Mouse (Mus musculus) fat pad, adult 2 months (tissue): Measurements from ENCODE around the gene Cib1.

ENCODE experiments used
- DNase-seq: peaks from one replicate; pipeline ENCODE4 v3.0.0-alpha.2; 2011; ENCODE audit warnings: low read depth, low spot score; ENCODE audit errors: extremely low read depth

Gene Cib1

DNA sequence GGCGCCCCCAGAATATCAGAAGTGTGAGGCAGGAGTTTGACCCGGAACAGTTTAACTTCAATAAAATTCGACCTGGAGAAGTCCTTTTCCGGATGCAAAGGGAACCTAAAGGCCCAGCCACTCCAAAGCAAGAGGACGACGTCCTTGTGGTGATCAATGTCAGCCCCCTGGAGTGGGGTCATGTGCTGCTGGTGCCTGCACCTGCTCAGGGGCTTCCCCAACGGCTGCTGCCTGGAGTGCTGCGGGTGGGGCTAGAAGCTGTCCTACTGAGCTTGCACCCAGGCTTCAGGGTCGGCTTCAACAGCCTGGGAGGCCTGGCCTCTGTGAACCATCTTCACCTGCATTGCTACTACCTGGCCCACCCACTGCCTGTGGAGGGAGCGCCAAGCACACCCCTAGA lies 5.9 kb upstream of the Cib1 start:
- no peak for DNase-seq

GRCm38 (mm10) chr7:80233799-80234198 lies 1.2 kb upstream of the Cib1 start:
- DNase-seq, result no peak

GRCm38 (mm10) chr7:80231971-80232488 lies 583 bp downstream of the Cib1 start:
- no peak for DNase-seq

DNA sequence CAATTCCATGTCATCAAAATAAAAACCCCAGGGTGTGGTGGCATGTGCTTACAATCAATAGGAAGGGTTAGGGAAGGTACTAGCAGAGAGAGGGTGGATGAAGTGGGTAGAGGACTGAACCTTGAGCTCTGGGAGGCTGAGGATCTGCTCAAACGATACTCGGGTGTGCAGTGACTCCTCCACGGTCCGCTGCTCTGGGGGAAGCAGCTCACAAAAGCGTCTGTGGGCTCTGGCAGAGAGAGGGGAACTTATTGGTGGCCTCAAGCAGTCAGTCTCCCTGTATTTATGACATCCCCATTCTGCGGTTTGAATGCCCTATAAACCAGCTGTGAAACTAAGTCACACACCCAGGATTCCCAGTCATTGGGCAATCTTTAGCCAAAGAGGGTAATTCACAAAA lies 2.4 kb downstream of the Cib1 start:
- no peak for DNase-seq

DNA sequence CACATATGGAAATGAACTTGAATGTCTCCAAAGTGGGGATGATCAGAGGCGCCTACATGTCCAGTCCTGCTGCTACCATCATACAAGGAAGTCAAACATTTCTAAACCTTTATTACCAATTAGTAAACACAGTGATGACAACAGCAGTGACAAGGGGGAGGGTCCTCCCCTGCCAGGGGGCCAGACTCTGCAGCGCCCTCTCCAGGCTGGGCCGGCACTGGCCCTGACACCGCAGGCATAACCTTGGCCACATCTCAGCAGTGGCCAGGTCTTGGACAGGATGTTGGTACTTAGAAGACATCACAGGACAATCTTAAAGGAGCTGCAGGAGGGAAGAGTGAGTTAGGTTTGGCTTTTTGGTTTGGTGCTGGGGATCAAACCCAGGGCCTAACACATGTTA lies 5.5 kb downstream of the Cib1 start:
- no peak for DNase-seq

- DNase-seq, result no peak
Measured at GRCm38 (mm10) chr7:80221179-80221750, 11.3 kb downstream of the Cib1 start.

DNA sequence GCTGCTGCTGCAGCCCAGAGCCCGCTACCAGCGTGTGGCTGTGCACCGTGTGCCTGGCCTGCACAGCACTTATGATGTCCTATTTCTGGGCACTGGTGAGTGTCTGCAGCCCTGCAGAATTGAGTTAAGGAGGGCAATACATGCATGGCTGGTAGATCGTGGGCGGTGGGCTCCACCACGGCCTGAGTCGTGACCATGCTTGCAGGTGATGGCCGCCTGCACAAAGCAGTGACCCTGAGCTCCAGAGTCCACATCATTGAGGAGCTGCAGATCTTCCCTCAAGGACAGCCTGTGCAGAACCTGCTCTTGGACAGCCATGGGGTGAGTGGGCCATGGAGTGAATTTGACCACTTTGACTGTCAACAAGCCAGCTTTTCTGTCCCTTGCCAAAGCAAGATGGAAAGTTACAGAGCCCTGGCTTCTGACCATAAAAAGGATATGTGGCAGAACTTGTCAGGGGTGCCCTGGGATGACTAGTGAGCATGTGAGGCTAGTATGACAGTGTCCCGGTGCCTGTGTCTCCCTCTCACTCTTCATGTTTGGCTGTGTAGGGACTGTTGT lies 12.3 kb downstream of the Cib1 start:
- DNase-seq, result no peak

GRCm38 (mm10) chr7:80218666-80219065 lies 13.9 kb downstream of the Cib1 start:
- no peak for DNase-seq

DNA sequence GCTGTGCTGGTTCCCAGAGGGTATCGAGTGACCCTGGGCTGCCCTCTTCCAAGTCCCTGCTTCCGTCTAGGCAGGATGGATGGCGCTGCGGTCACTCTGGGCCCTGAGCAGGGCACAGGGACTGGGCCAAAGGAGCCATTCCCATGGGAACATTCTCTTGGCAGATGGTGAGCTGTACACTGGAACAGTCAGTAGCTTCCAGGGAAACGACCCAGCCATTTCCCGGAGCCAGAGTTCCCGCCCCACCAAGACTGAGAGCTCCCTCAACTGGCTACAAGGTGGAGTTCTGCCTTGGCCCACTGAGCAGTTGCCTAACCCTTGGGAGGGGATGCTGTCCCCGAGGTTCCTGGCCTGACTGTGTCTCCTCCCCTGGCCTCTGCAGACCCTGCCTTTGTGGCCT lies 16.0 kb downstream of the Cib1 start:
- no peak for DNase-seq

- no peak for DNase-seq
Measured at GRCm38 (mm10) chr7:80215398-80215797, 17.2 kb downstream of the Cib1 start.

DNA sequence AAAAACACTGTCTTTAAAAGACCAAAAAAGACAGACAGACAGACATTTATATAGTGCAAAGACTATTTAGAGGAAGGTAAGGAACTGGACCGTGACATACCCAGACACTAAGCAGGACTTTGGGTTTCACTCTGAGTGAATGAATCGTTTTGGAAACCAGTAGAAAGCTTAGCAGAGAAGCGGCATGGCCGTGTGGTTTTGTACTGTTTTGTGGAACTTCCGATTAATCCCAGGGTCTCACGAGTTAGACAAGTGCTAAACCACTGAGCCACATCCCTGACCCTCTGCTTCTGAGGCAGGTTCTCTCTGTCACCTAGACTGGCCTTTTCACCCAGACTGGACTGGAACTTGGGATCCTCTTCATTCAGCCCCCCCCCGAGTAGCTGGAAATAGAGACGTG lies 18.2 kb downstream of the Cib1 start:
- no peak for DNase-seq

- DNase-seq, result no peak
Measured at GRCm38 (mm10) chr7:80213604-80214003, 19.0 kb downstream of the Cib1 start.

DNA sequence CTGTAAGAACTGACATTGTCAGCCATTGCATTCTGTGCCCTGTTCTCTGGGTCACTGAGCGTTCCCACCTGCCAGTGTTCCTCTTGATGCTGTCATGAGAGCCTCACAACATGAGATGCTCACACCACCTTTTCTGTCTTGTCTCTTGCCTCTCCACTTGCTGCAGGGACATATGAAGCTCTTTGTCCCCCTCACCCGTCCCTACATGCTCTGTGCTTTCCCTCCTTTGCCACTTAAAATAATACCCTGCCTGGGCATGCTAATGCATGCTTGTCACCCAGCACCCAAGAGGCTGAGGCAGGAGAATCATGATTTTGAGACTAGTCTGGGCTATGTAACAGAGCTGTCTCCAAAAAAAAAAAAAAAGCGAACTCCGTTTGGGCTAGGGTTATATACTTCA lies 21.6 kb downstream of the Cib1 start:
- DNase-seq, result no peak

GRCm38 (mm10) chr7:80209669-80210068 lies 22.9 kb downstream of the Cib1 start:
- DNase-seq, result no peak

DNA sequence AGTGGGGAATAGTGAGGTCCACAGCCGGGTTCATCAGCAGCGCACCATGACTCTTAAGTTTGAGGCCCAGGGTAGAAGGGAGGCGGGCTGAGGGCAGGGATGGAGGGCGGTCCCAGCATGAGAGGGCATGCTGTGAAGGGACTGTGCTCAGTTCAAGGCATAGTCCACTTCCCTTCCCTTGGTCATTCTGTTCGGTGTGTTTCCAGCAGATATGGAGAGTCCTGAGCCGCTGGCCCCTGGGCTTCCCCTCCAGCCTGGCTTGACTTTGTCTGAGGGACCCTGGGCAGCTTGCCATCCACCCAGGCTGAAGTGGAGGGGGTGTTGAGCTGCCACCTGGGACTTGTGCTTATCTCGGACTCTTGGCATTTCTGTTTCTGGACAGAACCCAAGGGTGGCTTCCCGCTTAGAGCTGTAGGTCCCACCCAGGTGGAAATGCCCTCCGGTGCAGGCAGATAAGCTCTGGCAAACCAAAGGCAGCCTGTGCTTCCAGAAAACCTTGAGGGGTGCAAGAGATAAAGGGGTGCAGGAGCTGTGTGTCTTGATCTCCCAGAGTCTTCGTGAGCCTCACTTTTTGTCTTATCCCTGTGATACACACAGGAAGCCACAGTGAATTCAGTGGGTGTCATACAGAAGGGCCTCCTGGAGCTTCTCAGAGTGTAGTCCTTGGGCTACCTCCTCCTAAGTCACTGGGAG lies 23.7 kb downstream of the Cib1 start:
- DNase-seq, result no peak

- no peak for DNase-seq
Measured at GRCm38 (mm10) chr7:80208026-80208642, 24.5 kb downstream of the Cib1 start.

DNA sequence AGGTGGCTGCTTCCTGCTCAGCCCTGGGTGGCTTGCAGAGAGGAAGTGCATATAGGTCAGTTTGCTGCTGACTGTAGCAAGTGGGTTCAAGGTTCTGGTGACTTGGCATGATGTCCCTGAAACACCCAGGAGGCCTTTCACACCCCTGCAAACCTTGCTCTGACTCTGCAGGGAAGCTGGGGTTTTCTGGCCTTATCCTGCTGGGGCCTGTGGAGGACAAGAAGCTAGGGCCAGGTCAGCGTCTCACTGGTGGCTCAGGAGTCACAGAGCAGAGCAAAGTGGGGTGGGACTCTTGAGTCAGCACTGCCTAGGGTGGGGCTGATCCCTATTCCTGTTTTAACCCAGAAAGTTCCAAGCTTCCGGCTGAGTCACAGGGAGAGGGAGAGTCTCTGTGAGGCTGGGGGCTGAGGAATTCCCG lies 25.3 kb downstream of the Cib1 start:
- DNase-seq, result no peak

- no peak for DNase-seq
Measured at GRCm38 (mm10) chr7:80205705-80206589, 26.7 kb downstream of the Cib1 start.

GRCm38 (mm10) chr7:80204961-80205360 lies 27.7 kb downstream of the Cib1 start:
- DNase-seq, result no peak

DNA sequence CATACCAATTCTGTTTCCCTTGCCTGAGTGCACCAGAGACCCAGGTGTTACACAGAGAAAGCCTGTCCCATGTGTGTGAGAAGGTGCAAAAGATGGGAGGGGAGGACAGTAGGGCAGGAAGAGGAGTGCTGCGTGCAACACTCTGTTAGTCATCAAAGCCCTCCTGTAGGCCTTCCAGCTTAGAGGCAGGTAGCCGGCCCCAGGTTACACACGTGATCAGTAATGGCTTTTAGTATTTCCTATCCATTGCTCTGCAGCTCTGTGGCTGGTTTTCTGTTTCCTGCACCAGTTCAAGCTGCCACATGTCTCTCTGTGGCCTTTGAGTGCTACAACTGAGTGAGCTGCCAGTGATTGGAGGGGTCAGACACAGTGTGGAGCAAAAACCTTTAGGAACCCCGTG lies 28.3 kb downstream of the Cib1 start:
- no peak for DNase-seq

GRCm38 (mm10) chr7:80203638-80204096 lies 28.9 kb downstream of the Cib1 start:
- DNase-seq, result no peak
